Mouse (Mus musculus) lung, adult 2 months (tissue): ENCODE data around the gene Palld. TPM values are rescaled to one million over a fixed set of nuclear protein-coding genes. Genes with fewer than 3 reads are reported as not detected.
A peak's percentile ranks its signal among the peaks of the same experiment; 100 is the strongest.

Experiments used
- DNase-seq: peaks from one replicate; pipeline ENCODE4 v3.0.0; 2022
- H3K4me1 ChIP-seq: fragments of 200-500 bp; 2 replicates; pipeline ENCODE4 v1.6.1; 2011; ENCODE audit warnings: low read length; ENCODE audit not compliant: control insufficient read depth, insufficient read depth
- H3K4me3 ChIP-seq: fragments of 200-500 bp; replicated peaks from 2 replicates; pipeline ENCODE3; 2011; ENCODE audit warnings: low read depth, mild to moderate bottlenecking, control low read depth, low read length; ENCODE audit errors: extremely low read depth
- CTCF ChIP-seq: fragments of 200-500 bp; IDR thresholded peaks from 2 replicates; pipeline ENCODE4 v1.5.1; 2011; ENCODE audit warnings: mild to moderate bottlenecking, low read length, control low read depth; ENCODE audit not compliant: insufficient read depth
- POLR2A ChIP-seq: fragments of 200-500 bp; IDR thresholded peaks from 2 replicates; pipeline ENCODE4 v1.6.1; 2011; ENCODE audit warnings: low read depth, mild to moderate bottlenecking, control low read depth, low read length, borderline replicate concordance; ENCODE audit errors: extremely low read depth
- WGBS: fragments of 180-500 bp; shearing (Covaris S2); methylation state at CpG from one replicate; pipeline ENCODE4 v1.1.7; 2018; 5-methylcytosine and 5-hydroxymethylcytosine counted together
- polyA plus RNA-seq: library from polyadenylated mRNA; depleted of rRNA; stranded (reverse); fragments of >200 nt; gene quantifications from 2 replicates; pipeline ENCODE4 v1.2.3, GENCODE M21; 2012

Gene Palld
- polyA plus RNA-seq, 1 experiment, result 37.1 TPM

- no peak for DNase-seq
- H3K4me3 ChIP-seq, result no peak overlapping the region
- WGBS, result 76% methylated on average over 11 of the region's 11 CpGs
- TF ChIP-seq POLR2A (no peak), CTCF (no peak)
- no peaks in the 10 kb centered on the region for H3K4me1 ChIP-seq
Observed at GRCm38 (mm10) chr8:61535472-61535871, 367.0 kb downstream of the Palld start.

GRCm38 (mm10) chr8:61533356-61533926 is 369.0 kb downstream of the Palld start:
- no peak for TF ChIP-seq POLR2A
- TF ChIP-seq CTCF, result no peak
- DNase-seq, result no peak
- Histone ChIP-seq H3K4me1 (no peaks in the 10 kb centered on the region), H3K4me3 (no peak overlapping the region)
- WGBS, result 64% methylated on average over 16 of the region's 16 CpGs

GRCm38 (mm10) chr8:61532831-61533230 is 369.7 kb downstream of the Palld start:
- no peak overlapping the region for H3K4me3 ChIP-seq
- no peak for DNase-seq
- WGBS, result 77% methylated on average over 5 of the region's 5 CpGs
- TF ChIP-seq CTCF, result no peak
- TF ChIP-seq POLR2A, result no peak
- no peaks in the 10 kb centered on the region for H3K4me1 ChIP-seq

GRCm38 (mm10) chr8:61531944-61532795 is 370.3 kb downstream of the Palld start:
- WGBS, result 73% methylated on average over 22 of the region's 22 CpGs
- peak; percentile 43; the same call in 1 of the 2 replicates for TF ChIP-seq CTCF
- TF ChIP-seq POLR2A, result no peak
- H3K4me1 ChIP-seq, result no peaks in the 10 kb centered on the region

GRCm38 (mm10) chr8:61528642-61529041 is 373.8 kb downstream of the Palld start:
- no peak for DNase-seq
- no peaks in the 10 kb centered on the region for H3K4me1 ChIP-seq
- 64% methylated on average over 6 of the region's 6 CpGs for WGBS
- TF ChIP-seq CTCF (no peak), POLR2A (no peak)
- H3K4me3 ChIP-seq, result no peak overlapping the region

More at GRCm38 (mm10) chr8:61531944-61532795, 370.3 kb downstream of the Palld start:
- DNase-seq, result no peak
- no peak overlapping the region for H3K4me3 ChIP-seq

- Histone ChIP-seq H3K4me3 (no peak overlapping the region), H3K4me1 (no peaks in the 10 kb centered on the region)
- TF ChIP-seq CTCF, result no peak
- TF ChIP-seq POLR2A, result no peak
- WGBS, result 84% methylated on average over 9 of the region's 9 CpGs
- DNase-seq, result no peak
Observed at GRCm38 (mm10) chr8:61528197-61528596, 374.3 kb downstream of the Palld start.

GRCm38 (mm10) chr8:61527037-61527436 is 375.5 kb downstream of the Palld start:
- WGBS, result 77% methylated on average over 14 of the region's 14 CpGs
- no peak for DNase-seq
- Histone ChIP-seq H3K4me3 (no peak overlapping the region), H3K4me1 (no peaks in the 10 kb centered on the region)
- TF ChIP-seq POLR2A (no peak), CTCF (no peak)

GRCm38 (mm10) chr8:61522132-61522531 is 380.4 kb downstream of the Palld start:
- 6% methylated on average over 1 of the region's 1 CpGs for WGBS
- TF ChIP-seq CTCF (no peak), POLR2A (no peak)
- Histone ChIP-seq H3K4me3 (no peak overlapping the region), H3K4me1 (no peaks in the 10 kb centered on the region)
- no peak for DNase-seq

- no peak overlapping the region for H3K4me3 ChIP-seq
- no peak for DNase-seq
- no peak for TF ChIP-seq CTCF
- TF ChIP-seq POLR2A, result no peak
- H3K4me1 ChIP-seq, result no peaks in the 10 kb centered on the region
- 61% methylated on average over 14 of the region's 14 CpGs for WGBS
Observed at GRCm38 (mm10) chr8:61517502-61518185, 384.8 kb downstream of the Palld start.
